Mouse (Mus musculus): Measurements from ENCODE around the gene Sec22c.

The Sec22c gene

DNA sequence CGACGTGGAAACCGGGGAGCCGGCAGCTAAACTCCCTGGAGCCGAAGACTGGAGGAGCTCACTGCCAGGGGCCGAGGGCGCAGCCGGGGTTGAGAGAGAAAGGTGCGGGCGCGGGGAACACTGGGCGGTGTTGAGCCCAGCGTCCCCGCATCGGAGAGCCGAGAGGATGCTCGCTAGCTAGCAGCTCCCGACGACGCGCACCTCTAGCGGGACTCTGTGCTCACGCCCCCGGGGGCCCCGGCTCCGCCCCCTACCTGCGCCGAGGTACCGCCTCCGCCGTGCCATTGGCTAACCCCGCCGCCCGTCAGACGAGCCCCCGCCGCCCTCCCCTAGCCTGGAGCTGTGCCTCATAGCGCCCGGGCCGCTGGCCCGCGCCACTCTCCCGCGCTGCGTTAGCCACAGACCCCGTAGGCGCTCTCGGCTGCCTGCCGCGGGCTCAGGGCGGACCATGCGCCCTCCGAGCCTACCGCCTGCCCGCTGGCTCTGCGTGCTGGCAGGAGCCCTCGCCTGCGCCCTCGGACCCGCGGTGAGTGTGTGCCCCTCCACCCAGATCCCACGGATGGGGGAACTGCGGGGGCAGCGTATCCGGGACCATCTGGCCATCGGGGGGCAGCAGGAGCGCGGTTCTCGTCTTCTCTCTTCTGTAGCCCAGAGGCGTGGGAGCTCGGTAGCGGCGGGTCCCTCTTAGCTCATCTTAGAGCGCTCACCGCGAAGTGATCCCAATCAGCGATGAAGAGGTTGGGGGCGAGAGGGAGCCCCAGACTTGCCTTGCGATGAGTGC, 62.7 kb downstream of the Sec22c start, which contains the start of gene Vipr1:
TSS of gene Vipr1 (plus strand) at position 316 of the 781 bp plus-strand sequence.
- DNase-seq: peak; percentile 85

DNA sequence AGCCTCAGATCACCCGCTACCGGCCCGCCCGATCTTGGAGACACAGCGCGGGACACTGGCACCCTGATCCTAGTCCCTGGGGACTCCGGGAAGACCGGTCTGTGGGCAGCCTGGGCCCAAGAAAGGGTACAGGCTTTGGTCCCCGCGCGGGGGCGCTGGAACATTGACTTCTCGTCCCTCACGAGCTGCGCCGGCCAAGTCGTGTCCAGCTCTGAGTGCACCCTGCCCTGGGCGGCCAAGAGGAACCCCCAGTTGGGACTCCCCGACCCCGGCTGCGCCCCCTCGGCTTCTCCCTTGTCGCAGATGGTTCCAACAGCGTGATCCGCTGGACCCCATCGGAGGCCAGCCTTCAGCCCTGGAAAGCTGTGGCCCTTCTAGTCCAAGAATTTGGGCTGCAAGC, 63.3 kb downstream of the Sec22c start, which contains the start of gene Lyzl4:
TSS of gene Lyzl4 (minus strand) at position 96 of the 400 bp plus-strand sequence.
- peak; percentile 83 for DNase-seq

- DNase-seq: no peak
Observed at GRCm38 (mm10) chr9:121641235-121641915, 63.9 kb downstream of the Sec22c start.

DNA sequence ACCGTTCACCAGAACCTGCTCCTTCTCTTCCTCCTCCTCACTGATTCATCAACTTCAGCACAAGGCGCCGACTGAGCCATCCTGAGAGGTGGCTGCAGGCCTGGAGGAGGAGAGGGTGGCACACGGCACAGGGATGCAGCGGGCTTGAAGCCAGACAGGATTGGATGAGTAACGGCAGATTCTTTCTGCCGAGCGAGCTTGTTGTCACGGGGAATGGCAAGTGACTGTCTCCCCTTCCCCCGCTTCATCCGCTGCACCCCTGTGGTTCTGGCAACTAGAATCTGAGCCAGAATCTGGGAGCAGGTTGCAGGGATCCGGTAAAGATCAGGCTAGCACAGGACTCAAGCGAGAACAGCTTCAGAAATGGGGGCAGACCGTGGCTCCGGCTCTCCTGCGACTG, 65.5 kb downstream of the Sec22c start:
- DNase-seq: peak; percentile 69

GRCm38 (mm10) chr9:121635835-121636576, 69.3 kb downstream of the Sec22c start:
- no peak for DNase-seq

DNA sequence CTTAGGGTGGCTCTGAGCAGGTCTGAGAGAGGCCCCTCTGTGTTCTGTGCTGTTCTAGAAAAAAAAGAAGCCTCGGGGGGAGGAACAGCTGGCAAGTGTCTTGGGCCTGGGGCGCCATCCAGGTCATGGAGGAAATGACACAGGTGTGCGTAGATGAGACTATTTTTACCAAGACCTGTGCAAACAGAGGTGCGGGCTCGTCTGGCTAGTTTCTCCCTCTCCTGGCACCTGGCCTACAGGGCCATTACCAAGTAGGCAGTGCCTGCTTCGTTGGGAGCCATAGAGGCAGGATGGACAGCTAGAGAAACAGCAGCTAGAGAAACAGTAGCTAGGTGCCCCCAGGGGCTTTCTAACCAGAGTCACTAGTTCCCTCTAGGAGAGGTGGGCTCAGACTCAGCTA, 72.0 kb downstream of the Sec22c start:
- no peak for DNase-seq

- no peak for DNase-seq
Observed at GRCm38 (mm10) chr9:121632891-121633290, 72.4 kb downstream of the Sec22c start.

DNA sequence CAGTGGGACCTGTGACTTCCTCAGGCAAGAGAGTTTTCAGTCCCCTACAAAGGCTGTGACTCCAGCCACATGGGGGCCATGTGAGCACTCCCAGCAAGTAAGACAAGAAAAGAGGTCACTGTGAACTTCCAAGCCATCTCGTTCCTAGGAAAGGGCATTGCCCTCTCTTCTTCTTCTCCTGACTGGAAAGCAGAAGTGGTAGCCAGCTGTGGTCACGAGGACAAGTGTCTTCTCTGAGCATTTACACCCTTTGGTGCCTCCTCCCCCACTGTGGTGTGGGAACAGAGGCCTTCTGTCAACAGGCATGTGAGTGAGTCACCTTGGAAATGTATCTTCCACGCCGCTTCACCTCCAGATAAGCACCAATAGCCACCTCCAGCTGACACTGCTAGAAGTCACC, 73.3 kb downstream of the Sec22c start:
- no peak for DNase-seq

DNA sequence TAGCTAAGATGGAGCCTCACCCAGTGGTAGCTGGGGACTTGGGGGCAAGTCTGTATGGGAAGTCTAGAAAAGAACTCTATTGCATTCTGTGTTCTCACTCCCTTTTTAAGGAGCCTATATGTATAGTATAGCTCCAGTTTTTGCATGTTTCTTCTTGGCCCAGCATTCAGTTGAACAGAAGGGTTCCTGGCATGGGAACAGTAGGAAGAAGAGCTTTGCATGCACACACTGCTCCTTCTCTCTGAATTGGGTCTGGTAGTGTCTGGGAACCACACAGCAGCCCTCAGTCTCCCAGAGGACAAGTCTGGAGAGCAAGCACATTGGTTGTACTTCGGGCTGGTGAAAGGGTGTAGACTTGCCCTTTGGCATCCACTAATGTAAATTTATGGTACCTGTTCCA, 74.7 kb downstream of the Sec22c start:
- no peak for DNase-seq
